Mouse (Mus musculus) heart, adult 9 months (tissue): ENCODE measurements around the gene Ttc21a.
A peak's percentile ranks its signal among the peaks of the same experiment; 100 is the strongest.

Experiments
- DNase-seq, 2 experiments: peaks; one replicate each; pipeline ENCODE4 v3.0.0; 2022; ENCODE audit warnings: low spot score in 2 of 2

Gene Ttc21a

DNA sequence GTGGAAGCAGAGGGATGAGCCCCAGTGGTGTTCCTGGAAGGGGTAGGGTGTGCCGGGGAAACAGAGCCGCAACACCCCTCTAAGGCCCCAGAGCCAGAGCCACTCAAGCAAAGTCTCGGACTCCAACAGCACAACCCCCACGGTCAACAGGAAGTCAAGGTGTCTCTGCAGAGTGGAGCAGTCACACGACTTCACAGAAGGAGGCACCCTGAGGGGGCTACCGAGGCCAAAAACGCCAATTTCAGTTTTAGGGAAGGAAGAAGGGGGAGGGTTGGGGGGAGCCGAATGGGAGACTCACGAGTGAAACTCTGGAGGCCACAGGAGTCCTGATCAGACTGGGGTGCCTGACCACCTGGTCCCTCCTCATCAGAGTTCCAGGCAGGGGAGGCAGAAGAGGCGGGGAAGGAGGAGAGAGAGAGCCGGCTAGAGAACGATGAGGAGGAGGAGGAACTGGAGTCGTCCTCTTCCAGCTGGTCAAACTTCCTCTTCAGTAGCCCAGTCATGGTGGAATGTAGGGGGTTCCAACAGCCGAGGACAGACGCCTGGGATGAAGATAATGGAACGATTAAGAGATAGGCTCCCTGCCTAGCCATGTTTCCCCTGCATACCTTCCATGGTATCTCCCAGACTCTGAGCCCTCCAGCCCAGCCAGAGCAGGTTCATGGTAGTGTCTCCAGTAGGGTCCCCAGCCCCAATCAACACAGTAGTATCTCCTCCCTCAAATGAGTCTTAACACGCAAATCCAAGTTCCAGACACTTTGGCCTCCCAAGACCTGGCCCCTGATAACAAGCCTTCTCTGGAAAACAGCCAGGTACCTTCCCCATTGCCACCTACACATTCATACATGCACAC lies 39.5 kb downstream of the Ttc21a start:
- no peak for DNase-seq

DNA sequence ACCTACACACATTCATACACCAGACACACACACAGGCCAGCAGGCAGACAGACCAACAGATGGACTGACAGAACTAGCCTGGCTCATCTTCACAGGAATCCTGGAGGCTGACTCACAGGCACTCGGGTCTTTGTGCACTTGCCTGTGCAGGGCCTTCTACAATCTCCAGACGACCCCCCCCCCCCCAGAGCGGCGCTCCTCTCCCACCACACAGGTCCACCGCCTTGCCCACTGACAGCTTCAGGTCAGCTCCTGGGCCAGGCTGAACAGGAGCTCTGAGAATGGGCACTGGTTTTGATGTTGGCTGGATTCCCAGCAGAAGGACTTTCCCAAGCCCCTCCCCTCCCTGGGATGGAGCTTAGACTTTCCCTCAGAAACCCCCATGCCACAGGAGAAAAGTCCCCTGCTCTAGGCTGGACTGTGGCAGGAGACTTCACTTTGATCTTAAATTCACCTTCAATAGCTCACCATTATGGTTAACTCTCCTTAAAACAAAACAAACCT lies 40.2 kb downstream of the Ttc21a start:
- no peak for DNase-seq

DNA sequence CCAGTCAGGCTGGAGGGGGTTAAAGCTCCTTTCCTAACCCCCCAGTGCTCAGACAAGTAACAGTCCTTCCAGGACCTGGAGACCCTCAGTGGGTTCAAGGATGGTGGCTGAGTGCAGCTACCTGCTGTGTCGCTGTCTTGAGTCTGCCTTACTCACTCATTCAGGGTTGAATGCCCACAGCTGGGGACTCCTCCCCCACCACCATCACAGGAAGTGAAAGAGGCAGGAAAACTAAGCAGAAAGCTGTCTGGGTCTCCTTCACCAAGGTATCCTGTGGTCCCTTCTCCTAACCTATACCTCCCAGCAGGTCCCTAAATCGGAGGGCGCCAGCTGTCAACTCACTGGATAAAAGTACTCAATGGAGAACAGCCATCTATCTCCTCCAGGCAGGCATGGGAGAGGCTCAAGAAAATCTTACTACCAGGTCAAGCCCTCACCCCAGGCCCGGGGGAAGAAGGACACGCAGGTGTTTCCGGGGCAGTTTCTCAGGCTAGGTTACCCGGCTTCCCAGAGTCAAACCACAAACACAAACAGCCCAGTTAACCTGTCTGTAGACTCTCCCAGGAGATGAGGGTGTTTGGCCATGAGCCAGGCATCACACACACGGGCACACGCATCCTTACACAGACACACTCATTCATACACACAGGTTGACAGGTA lies 40.9 kb downstream of the Ttc21a start:
- DNase-seq, result no peak

DNA sequence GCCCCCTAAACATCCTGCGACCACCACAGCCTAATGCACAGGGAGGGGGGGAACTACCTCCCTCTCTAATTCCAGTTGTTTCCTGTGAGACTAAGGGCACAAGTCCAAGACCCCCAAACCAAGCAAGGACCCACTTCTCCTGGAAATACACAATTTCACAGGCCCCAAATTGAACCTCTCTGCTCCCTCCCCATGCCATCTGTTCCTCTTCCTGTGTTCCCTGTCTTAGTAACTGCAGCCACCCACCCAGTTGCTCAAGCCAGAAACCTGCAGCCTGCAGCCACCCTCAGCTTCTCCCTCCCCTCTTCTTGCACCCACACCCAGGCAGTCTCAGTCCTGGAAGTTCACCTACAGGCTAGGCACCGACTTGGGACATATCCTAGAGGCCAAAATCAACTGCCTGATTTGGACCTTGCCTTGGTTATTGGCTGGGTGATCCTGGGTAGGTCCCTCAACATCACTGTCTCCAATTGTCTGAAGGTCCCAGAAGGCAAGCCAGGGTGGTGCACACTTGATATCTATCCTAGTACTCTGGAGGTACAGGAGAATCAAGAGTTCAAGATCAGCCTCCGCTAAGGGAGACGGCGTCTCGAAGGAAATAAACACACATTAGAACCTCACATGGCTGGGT lies 41.5 kb downstream of the Ttc21a start:
- DNase-seq, result no peak

DNA sequence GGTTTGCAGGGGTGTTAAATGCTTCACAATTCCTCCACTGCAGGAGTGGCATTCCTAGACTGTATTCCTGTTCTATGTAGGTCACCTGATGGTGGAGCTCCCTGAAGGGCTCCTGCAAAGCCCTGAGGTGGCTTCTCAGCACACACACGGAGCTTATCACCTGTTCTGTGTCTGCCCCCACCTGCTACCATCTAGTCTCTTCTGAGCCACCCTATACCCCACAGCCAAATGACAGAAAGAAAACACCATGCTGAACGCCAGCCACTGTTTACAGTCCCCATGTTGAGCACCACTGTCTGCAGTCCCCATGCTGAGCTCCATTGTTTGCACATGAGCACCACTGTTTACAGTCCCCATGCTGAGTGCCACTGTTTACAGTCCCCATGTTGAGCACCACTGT lies 42.3 kb downstream of the Ttc21a start:
- DNase-seq, result no peak

DNA sequence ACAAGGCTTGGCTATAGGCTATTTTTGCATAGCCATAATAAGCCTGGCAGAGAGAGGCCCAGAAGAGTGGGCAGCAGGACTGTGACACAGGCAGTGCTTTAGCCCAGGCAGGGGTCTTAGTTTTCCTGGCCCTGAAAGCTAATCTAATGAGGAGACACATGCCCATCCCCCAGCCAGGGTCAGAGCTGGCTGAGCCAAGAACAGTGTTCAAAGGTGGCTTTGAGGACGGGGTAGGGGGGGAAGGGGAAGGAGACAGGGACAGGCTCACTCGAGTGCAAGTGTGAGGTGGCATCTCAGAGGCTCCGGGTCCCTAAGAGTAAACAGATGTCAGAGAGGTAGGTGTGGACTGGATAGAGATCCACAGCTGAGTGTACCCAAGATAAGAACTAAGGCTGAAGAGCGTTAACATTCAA lies 43.4 kb downstream of the Ttc21a start:
- no peak for DNase-seq

DNA sequence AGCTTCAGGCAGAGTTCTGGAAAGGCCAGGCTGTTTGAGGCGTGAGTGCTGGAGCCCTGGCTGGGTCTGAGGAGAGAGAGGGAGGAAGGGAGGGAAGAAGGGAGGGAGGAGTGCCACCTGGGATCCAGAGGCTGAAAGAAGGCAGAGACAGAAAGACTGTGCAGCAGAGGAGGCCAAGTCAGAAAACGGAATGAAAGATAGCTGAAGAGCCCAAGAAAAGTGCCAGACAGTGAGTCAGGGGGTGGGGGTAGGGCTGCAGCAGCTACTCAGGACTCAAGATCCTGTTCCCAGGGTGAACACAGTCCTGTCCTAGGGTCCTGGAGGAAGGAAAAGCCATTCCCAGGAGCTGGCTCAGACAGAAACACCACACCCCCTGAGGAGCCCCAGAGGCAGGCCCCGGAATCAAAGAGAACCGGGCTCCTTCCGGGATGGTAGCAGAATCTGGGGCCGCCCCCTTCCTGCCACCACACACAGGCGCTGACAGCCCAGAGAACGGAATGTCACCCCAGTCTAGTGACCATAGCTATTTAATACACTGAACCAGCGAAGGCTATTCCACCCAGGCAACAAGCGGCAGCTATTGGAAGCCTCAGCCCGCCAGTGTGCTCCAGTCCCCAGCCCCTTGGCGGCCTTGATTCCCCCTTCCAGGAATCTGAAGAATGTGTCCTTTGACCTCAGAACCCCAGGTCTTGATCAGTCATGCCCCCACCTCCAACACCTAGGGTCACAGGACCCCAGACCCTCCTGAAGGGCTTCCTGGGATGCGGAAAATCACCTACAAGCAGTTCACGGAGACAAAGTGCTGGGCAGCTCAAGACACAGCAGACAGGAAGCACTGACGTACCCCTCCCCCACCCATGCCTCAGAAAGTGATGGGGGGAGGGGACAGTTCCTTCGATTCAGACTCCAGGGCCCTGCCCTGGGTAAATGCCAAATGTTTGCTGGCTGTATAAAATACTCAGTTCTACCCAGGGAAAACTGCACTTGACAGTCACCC lies 44.1 kb downstream of the Ttc21a start:
- peak; percentile 90 to 94 for DNase-seq

DNA sequence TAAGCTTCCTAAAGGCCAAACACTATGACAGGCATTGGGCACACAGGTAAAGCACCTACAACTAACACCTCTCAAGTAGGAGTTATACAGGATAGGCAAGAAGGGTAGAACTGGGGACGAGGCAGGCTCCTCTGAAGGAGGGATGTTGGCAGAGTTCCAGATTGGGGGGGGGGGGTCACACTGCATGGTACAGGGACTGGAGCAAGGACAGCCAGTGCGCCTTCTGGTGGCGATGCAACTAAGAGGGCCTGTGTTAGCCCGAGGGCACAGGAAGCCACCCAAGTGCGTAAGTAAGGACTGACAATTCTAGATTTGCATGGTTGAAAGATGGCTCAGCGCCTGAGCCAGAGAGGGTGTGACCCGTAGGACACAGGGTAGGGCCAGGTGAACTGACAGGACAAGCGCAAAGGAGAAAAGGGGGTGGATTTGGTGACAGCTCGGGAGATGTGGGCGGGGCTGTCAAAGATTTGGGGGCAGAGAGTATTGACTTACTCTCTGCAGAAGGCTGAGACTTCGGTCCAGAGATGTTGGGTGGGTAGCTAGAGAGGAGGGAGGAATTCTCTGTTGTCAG lies 44.9 kb downstream of the Ttc21a start:
- DNase-seq, result peak; percentile 71 to 77

DNA sequence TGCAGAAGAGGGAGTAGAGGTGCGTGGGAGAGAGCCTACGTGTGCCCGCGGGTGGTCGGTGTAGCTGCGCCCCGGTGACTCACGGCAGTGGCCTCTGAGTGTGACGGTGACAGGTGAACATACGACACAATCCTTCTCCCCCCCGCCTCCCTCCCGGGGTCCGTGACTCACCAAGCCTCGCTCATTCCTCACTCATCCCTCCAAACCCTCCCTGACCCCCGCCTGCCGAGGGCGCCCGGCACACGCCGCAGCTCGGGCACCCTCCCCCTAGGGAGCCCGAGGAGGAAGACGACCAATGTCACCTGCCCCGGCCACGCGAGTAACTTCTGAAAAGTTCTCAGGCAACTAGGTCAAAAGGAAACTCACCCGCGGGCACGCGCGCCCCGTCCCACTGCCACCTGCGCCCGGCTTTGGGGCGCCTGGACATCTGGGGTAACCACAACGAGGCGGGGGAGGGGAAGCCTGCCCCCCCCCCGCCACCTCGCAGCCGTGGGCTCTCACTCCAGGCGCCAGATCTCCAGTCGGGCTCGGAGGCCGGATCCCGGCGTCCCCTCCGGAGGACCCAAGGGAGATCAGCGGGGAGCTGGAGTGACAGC lies 45.6 kb downstream of the Ttc21a start:
- DNase-seq, result peak; percentile 65 to 72

DNA sequence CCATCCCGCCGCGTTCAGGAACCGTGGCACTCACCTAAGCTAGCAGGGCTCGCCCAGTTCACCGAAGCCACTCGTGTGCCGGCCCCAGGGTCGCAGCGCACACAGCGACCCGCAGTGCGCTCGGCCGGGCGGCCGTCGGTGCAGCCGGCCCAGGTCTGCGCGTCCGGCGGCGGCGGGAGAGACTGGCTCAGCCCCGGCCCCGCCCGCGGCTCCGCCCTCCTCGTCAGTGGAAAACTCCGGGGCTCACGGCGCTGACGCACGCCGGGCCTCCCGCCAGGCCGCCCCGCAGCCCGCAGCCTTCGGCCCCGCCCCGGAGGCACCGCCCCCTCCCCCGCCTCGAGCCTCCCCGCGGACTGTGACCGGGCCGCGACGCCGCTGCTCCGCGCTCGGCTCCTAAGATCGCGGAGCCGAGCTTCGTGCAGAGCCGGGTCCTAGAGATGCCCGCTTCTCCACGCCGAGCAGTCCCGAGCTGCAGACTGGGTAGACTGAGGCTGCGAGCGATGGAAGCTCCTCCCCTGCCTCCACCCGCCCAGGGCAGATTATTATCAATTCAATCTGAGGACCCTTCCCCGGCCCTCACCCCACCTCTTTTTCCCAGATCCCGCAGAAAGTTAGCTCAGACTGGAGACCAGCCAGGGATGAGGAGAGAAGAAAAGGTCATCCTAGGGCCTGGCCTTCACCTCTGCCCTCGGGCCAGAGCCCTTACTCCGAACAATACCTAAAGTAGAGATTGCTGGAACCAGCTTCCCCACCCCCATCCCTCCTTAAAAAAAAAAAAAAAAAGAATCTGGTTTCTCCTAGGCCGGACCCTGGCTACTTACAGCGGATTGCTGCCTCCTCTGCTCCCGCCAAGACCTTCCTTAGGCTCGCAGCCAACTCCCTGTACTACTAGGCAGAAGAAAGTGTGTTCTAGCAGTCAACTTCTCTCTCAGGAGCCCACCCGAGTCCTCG lies 46.5 kb downstream of the Ttc21a start:
- peak; percentile 91 to 92 for DNase-seq

DNA sequence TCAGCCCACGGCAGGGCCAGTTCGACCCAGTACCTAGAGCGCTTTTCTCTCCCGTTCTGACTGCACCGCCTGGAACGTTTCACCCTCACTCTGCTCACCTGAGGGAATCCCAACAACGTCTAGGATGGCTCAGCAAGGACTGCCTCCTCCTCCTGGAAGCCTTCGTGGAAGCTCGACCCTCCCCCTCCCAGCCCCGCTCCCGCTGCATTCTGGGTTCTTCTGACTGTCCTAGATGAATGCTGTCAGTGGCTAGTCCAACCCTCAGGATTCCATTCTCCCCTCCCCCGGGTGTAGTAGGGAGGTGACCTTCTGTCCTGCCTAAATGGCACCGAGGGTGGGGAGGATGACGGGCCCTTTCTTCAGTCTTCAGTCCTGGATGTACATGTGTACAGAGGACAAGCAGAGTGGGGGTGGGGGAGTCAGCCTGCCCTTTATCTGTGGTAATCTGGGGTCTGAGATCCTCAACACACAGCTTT lies 47.2 kb downstream of the Ttc21a start, which contains the start of gene Csrnp1:
Gene Csrnp1, minus strand, starts transcription at position 123 of the 476 bp plus-strand sequence.
- no peak for DNase-seq

DNA sequence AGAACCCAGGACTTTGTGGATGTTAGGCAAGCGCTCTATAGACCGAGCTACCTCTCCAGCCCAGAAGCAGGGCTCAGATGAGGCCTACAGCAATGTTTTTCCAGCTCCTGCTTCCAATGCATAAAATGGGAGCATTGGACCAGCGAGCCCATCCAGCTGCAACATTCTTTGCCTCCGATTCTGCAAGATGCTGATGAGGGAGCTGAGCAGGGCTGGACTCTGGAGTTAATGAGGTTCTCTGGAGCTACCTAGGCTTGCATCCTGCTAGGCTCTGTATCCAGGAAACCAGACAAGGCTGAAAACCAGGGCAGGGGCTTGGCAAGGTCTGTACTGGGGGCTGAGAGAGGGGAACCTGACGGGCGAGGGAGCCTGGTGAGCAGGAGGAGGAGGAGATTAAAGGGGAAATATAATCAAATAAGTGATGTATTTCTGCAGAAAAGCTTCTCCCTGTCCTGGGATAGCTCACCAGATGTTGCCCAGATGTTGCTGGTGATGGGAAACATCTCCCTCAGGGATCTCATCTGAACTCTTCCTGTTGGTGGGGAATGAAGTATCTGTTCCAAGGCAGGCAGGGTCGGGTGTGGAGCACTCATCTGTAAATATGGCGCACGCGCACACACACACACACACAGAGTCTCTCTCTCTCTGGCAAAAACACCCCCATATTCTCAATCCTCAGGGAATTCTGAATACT lies 48.6 kb downstream of the Ttc21a start:
- no peak for DNase-seq

DNA sequence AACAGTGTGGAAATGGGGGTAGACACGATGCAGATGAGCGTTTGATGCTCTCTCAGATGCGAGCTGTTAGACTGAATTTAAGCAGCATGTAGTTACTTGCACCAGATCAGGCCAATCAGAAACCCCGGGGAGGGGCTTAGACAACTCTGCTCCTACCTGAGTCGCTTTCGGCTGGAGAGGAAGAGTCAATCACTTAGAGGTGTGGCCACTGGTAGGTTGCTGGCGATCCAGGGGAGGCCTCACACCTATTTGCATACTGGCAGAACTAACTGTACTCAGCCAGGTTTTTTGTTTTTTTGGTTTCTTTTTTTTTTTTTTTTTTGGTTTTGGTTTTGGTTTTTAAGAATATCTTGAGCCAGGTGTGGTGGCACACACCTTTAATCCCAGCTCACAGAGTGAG lies 50.9 kb downstream of the Ttc21a start:
- no peak for DNase-seq

DNA sequence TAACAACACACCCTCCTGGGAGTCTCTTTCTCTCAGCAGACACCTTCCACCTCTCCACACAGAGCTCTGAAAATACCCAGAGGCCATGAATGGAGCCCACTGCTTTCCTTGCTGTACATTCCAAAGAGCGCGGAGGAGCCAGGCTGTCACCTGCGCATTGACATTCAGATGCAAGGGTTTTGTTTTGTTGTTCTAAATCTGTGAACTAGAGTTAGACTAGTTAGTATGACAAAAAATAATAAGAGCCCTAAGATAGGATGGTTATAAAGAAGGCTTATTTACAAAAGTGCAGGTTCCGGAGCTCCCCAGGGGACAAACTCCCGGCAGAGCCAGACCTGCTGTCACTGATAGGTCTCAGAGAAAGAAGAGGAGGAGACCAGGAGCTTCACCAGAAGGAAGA lies 53.9 kb downstream of the Ttc21a start:
- no peak for DNase-seq

DNA sequence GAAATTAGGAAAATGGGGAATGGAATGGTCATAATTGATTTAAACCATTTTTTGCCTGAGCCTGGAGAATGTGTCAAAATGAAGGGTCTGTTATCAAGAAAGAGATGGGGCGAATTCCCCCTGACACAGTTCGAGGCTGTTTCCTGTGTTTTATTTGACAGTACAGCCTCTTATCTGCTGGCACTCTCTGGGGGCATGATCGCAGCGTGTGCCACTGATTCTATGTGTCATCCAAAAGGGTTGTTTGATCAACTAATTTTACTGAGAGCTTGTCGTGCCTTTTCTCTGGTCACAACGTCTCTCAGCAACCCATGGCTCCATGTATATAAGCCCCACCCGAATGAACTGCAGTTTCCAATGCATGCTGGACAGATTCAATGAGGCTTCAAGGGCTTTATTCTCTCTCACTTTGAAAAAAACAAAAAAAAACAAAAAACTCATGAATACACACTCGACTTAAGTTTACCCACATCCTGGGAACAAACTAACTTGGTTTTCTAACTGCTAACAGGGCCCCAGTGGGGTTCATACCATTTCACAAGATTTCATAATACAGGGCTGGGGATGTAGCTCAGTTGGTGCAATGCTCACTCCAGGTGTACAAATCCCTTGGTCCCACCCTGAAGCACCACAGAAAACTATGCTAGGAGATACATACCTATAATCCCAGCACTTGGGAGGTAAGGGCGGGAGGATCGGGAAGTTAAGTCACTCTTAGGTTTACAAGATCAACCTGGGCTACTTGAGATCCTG lies 55.9 kb downstream of the Ttc21a start:
- no peak for DNase-seq

DNA sequence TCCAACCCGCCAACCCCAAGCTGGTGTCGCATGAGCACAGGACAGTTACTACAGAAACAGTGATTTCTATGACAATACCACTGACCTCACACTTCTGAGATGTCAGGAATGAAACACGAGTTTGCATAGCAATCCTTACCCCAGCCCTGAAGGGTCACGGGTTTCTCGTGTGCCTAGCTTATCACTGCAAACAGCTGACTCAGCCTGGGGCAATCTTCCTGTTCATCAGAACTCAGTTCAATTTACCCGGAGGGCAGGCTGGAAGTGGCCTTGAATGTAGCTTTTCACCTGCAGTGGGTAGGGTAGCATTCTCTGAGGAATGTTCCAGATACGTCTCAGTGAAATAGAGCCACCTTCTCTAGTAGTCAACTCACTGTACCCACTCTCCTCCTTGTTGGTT lies 56.8 kb downstream of the Ttc21a start:
- DNase-seq, result no peak

DNA sequence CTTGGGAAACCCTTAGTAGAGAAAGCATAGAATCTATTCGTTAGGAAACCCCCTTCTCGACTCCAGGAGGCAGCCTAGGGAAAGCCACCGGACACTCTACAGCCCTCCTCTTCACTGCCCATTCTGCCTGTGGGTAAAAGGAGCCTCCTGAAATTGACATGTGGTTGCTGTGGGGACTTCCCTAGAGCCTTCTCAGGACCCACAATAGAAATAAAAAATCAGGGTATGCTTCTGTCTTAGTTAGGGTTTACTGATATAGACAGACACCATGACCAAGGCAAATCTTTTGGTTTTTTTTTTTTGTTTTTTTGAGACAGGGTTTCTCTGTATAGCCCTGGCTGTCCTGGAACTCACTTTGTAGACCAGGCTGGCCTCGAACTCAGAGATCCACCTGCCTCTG lies 58.7 kb downstream of the Ttc21a start:
- no peak for DNase-seq

DNA sequence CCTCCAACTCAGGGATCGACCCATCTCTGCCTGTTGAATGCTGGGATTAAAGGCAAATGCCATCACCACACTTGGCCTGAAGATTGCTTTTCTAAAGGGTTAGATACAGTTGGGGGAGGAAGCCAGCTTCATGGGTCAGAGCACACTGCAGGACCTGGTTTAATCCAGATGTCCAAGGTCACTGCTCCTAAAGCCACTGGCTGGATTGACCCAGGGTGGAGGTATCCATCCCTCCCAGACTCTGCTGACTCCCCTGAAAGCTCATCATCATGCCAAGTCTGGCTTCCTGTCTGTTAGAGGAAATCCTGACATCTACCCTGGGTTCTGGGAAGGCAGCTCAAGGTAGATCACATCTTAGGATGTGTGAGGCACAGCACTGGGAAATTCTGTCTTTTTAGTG lies 61.4 kb downstream of the Ttc21a start:
- DNase-seq, result no peak
